Mouse (Mus musculus): ENCODE data around the gene Tcte2. TPM values are rescaled to one million over a fixed set of nuclear protein-coding genes. Genes with fewer than 3 reads are reported as not detected.

The Tcte2 gene
- polyA plus RNA-seq, 1 experiment, result 16.9 TPM

DNA sequence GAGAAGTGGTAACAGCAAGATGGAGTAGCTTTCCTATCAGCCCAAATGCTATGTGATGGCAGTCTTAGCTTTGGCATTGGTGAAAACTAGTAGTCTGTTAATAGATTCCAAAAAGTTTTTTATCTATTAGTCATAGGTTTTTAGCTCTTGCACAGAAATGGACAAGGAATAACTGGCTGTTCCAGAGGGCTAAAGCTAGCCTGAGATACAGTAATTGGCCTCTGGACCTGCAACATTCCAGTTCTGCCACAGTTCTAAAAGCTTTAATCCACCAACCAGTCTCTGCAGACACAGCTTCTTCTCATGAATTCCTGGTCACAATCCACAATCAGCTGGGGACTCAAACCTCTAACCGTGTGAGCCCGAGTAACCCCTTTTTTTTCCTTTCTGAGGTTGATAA is 64.0 kb downstream of the Tcte2 start:
- TF ChIP-seq CTCF (IDR thresholded peaks at IDR 0.05; ENCODE audit: extremely low read depth, insufficient read depth, low read length) (no peak), POLR2A (IDR thresholded peaks at IDR 0.05; ENCODE audit: extremely low read depth, insufficient read depth, low read length) (no peak)
- Histone ChIP-seq H3K27ac (ENCODE audit: insufficient read depth, low read length) (no peak overlapping the region), H3K4me1 (ENCODE audit: control insufficient read depth, insufficient read depth, low read length) (no peaks in the 10 kb centered on the region; the same call in 1 of the 2 replicates), H3K4me3 (ENCODE audit: insufficient read depth, low read length) (no peak overlapping the region)

DNA sequence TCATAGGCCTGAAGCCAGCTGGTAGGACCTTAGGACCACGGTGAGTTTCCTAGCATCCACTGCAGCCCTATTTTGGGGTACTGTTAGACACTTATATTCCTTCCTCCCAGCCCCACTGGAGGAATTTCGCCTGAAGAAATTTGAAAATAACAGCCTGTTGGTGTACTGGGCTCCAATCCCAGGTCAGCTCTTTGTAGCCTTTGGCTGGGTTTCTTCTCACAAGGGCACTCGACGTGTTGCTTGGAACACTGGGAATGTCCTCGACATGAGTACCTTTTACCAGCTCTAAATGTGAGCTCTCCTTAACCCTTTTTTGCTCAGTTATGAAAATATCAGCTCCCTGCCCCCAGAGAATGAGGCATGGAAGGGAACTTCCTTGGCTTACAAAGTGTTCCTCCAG is 65.7 kb downstream of the Tcte2 start:
- H3K4me1 ChIP-seq (ENCODE audit: control insufficient read depth, insufficient read depth, low read length), result no peaks in the 10 kb centered on the region; the same call in 1 of the 2 replicates
- no peak for TF ChIP-seq POLR2A (IDR thresholded peaks at IDR 0.05; ENCODE audit: extremely low read depth, insufficient read depth, low read length)
- no peak for TF ChIP-seq CTCF (IDR thresholded peaks at IDR 0.05; ENCODE audit: extremely low read depth, insufficient read depth, low read length)
- H3K4me3 ChIP-seq (ENCODE audit: insufficient read depth, low read length), result no peak overlapping the region
- H3K27ac ChIP-seq (ENCODE audit: insufficient read depth, low read length), result no peak overlapping the region

DNA sequence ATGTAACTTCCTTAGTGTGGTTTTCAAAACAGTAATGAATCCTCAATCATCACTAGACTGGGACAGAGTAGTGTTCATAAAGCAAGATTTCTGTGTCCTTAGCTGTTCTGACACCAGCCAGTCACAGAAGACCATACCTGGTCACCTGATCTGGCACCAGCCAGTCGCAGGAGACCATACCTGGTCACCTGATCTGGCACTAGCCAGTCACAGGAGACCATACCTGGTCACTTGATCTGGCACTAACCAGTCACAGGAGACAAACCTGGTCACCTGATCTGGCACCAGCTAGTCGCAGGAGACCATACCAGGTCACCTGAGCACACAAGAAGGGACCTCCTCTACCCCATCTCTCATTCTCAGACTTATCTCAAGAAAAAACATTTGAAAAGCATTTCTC is 66.4 kb downstream of the Tcte2 start:
- H3K4me1 ChIP-seq (ENCODE audit: control insufficient read depth, insufficient read depth, low read length), result no peaks in the 10 kb centered on the region; the same call in 1 of the 2 replicates
- no peak overlapping the region for H3K27ac ChIP-seq (ENCODE audit: insufficient read depth, low read length)
- TF ChIP-seq POLR2A (IDR thresholded peaks at IDR 0.05; ENCODE audit: extremely low read depth, insufficient read depth, low read length) (no peak), CTCF (IDR thresholded peaks at IDR 0.05; ENCODE audit: extremely low read depth, insufficient read depth, low read length) (no peak)
- H3K4me3 ChIP-seq (ENCODE audit: insufficient read depth, low read length), result no peak overlapping the region

DNA sequence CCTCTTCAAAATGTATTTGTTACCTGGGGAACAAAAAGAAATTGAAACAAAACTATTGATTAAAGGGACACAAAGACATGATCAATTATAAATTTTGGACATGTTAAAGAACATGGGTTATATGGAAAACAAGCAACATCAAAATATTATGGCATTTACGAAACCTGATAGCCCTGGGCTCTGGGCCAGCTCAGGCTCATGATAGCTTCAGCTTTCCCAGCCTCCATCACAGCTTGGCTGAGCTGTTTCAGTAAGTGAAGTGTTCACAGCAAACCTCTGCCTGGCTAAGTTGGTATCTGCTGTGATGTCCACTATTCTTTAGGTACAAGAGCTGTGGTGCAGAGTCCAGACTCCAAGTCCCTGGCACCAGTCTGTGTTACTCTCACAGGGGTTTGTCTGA is 67.4 kb downstream of the Tcte2 start:
- no peak overlapping the region for H3K27ac ChIP-seq (ENCODE audit: insufficient read depth, low read length)
- no peak for TF ChIP-seq CTCF (IDR thresholded peaks at IDR 0.05; ENCODE audit: extremely low read depth, insufficient read depth, low read length)
- no peak for TF ChIP-seq POLR2A (IDR thresholded peaks at IDR 0.05; ENCODE audit: extremely low read depth, insufficient read depth, low read length)
- H3K4me3 ChIP-seq (ENCODE audit: insufficient read depth, low read length), result no peak overlapping the region
- no peaks in the 10 kb centered on the region; the same call in 1 of the 2 replicates for H3K4me1 ChIP-seq (ENCODE audit: control insufficient read depth, insufficient read depth, low read length)

DNA sequence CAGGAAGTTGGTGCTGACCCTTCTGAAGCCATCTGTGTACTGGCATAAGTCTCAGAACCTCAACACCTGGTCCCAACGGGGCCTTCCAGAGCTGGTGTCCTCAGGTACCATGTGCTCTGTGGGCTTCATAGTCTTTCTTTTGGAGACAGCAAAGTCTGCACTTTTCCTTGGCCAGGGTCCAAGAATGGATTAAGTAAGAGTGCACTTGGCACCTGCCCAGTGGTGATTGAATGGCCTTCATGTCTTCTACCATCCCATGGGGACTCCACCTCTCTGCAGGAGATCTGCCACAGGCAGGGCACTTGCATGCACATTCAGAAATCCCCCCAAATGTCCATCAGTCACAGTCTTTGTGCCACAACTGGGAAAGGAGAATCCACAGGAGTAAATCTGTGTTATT is 74.0 kb downstream of the Tcte2 start:
- TF ChIP-seq POLR2A (IDR thresholded peaks at IDR 0.05; ENCODE audit: extremely low read depth, insufficient read depth, low read length) (no peak), CTCF (IDR thresholded peaks at IDR 0.05; ENCODE audit: extremely low read depth, insufficient read depth, low read length) (no peak)
- Histone ChIP-seq H3K27ac (ENCODE audit: insufficient read depth, low read length) (no peak overlapping the region), H3K4me3 (ENCODE audit: insufficient read depth, low read length) (no peak overlapping the region), H3K4me1 (ENCODE audit: control insufficient read depth, insufficient read depth, low read length) (no peaks in the 10 kb centered on the region)

DNA sequence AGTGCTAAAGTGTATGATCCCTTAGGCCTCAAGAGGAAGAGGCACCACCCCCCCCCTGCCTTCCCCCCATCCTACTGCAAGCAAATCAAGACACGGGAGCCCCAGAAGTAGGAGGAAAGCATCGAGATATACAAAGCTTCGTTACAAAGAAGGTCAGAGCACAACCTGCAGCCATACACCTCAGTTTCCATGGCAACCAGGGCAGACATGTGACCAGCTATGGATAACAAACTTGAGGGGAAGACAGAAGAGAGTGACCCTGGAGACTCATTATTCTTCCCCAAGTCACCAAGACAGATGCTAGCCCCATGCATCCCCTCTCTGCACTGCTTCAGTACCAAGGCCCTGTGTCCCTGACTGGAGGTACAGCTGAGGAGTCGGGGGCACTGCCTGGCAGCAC is 74.5 kb downstream of the Tcte2 start:
- no peak for TF ChIP-seq CTCF (IDR thresholded peaks at IDR 0.05; ENCODE audit: extremely low read depth, insufficient read depth, low read length)
- no peak for TF ChIP-seq POLR2A (IDR thresholded peaks at IDR 0.05; ENCODE audit: extremely low read depth, insufficient read depth, low read length)
- Histone ChIP-seq H3K27ac (ENCODE audit: insufficient read depth, low read length) (no peak overlapping the region), H3K4me1 (ENCODE audit: control insufficient read depth, insufficient read depth, low read length) (no peaks in the 10 kb centered on the region), H3K4me3 (ENCODE audit: insufficient read depth, low read length) (no peak overlapping the region)

DNA sequence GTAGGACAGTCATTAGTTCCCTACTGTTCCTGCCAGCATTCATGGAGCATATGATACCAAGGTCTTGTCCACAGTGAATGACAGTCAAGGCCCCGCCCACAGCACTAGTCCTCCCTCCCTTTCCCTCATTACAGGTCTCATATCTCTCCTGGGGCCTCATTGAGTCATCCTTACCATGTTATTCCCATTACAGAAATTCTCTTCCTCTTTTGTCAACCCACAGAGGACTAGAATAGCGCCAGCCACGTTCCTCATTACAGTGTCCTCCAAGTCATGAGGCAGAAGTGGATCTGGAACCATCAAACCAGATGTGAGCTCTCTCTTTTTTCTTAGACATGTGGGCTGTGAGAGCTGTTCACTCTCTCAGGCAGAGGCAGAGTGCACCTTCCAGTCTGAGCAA is 76.0 kb downstream of the Tcte2 start:
- TF ChIP-seq CTCF (IDR thresholded peaks at IDR 0.05; ENCODE audit: extremely low read depth, insufficient read depth, low read length) (no peak), POLR2A (IDR thresholded peaks at IDR 0.05; ENCODE audit: extremely low read depth, insufficient read depth, low read length) (no peak)
- Histone ChIP-seq H3K27ac (ENCODE audit: insufficient read depth, low read length) (no peak overlapping the region), H3K4me1 (ENCODE audit: control insufficient read depth, insufficient read depth, low read length) (peaks cover 2% of the 10 kb centered on the region; the same call in 1 of the 2 replicates), H3K4me3 (ENCODE audit: insufficient read depth, low read length) (no peak overlapping the region)

DNA sequence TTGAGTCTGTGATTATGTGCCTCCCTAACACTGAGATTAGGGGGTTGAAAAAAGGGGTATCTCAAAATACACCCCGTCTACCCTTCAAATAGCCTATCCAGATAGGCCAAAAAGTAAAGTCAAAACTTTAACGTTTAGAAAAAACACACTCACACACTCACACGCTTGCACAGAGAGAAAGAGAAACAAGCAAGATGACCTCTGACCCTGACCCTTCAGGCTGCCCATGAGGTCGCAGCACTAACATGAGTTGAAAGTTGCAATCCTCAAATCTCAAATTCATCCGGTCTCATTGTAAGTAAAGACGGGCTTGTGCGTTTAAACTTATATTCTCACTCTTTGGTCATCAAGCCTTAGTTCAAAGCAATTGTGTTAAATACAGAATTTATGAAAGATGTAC is 77.4 kb downstream of the Tcte2 start:
- no peak overlapping the region for H3K4me3 ChIP-seq (ENCODE audit: insufficient read depth, low read length)
- peaks cover 3% of the 10 kb centered on the region; the same call in 1 of the 2 replicates for H3K4me1 ChIP-seq (ENCODE audit: control insufficient read depth, insufficient read depth, low read length)
- H3K27ac ChIP-seq (ENCODE audit: insufficient read depth, low read length), result peak overlapping the region; percentile 31; the same call in 1 of the 2 replicates
- no peak for TF ChIP-seq CTCF (IDR thresholded peaks at IDR 0.05; ENCODE audit: extremely low read depth, insufficient read depth, low read length)
- TF ChIP-seq POLR2A (IDR thresholded peaks at IDR 0.05; ENCODE audit: extremely low read depth, insufficient read depth, low read length), result no peak

DNA sequence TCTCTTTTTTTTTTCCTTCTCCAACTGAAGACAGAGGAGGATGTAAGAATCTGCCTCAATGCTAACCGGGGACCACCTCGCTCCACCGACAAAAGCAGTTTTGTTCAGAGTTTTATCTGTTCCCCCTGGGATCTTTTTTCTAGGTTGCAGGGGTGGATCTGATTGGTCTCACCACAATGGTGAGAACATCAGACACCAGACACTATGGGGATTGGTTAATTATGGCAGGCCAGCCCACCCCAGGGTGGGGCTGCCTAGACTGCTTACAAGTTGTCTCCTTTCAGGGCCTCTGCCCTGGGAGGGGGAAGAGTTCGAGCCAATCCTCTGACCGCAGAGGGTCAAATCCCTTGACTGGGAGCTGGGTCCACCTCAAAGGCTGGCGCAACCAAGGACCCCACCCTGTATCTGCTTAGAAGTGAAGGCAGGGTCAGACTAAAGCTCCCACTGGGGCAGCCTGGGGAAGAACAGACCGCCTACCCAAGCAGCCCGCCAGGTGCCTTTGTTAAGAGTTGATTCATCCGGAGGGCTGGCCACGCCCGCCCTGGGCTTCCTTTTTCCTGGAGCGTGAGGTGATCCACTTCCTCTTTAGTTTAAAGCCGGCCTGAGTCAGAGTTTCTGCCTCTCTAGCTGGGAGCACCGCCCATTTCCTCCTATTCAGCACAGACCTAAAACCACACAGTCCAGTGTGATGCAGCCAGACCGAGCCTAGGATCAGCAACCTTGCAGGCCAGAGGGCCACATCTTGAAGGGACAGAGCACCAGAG is 78.0 kb downstream of the Tcte2 start:
- Histone ChIP-seq H3K27ac (ENCODE audit: insufficient read depth, low read length) (peak overlapping the region; percentile 90), H3K4me3 (ENCODE audit: insufficient read depth, low read length) (peak overlapping the region; percentile 31; the same call in 1 of the 2 replicates), H3K4me1 (ENCODE audit: control insufficient read depth, insufficient read depth, low read length) (peaks cover 3% of the 10 kb centered on the region; the same call in 1 of the 2 replicates)
- TF ChIP-seq POLR2A (IDR thresholded peaks at IDR 0.05; ENCODE audit: extremely low read depth, insufficient read depth, low read length) (no peak), CTCF (IDR thresholded peaks at IDR 0.05; ENCODE audit: extremely low read depth, insufficient read depth, low read length) (no peak)

DNA sequence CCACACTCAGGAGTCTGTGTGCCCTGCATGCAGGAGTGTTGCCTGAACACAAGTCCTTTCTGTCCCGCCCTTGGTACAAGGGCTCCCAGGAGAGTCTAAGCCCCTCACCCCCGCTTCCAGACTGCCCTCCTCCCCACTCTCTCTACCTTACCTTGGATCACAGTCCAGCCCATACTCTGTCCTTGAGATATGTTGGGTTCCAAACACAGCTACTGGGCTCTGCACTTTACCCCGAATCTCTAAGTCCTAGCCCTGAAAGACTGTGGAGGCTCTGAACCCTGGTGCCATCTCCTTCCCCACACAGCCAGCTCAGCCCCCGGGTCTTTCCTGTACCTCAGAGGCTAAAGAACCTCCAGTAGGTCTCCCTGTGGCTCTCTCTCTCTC is 78.6 kb downstream of the Tcte2 start:
- TF ChIP-seq CTCF (IDR thresholded peaks at IDR 0.05; ENCODE audit: extremely low read depth, insufficient read depth, low read length) (no peak), POLR2A (IDR thresholded peaks at IDR 0.05; ENCODE audit: extremely low read depth, insufficient read depth, low read length) (no peak)
- H3K27ac ChIP-seq (ENCODE audit: insufficient read depth, low read length), result peak overlapping the region; percentile 90
- H3K4me3 ChIP-seq (ENCODE audit: insufficient read depth, low read length), result peak overlapping the region; percentile 31
- peaks cover 3% of the 10 kb centered on the region; the same call in 1 of the 2 replicates for H3K4me1 ChIP-seq (ENCODE audit: control insufficient read depth, insufficient read depth, low read length)
